Mouse (Mus musculus) myocyte (in vitro differentiated cells): Measurements from ENCODE around the gene Casc4.

Experiments
- CEBPB ChIP-seq: IDR thresholded peaks from 2 replicates; pipeline ENCODE4 v1.6.1; 2011; ENCODE audit warnings: mild to moderate bottlenecking, moderate library complexity; ENCODE audit not compliant: poor library complexity, insufficient read depth, severe bottlenecking
- E2F4 ChIP-seq: IDR thresholded peaks from one replicate; pipeline ENCODE4 v1.6.1; 2011; ENCODE audit warnings: mild to moderate bottlenecking, control low read depth, moderate library complexity; ENCODE audit not compliant: insufficient read depth
- MYOD1 ChIP-seq, 3 experiments: IDR thresholded peaks; one replicate each; pipeline ENCODE4 v1.6.1; 2011; ENCODE audit warnings: control low read depth in 2 of 3, low read depth in 2 of 3, mild to moderate bottlenecking in 2 of 3, moderate library complexity in 1 of 3; ENCODE audit not compliant: insufficient read length in 2 of 3, control insufficient read depth in 1 of 3
- POLR2A ChIP-seq: IDR thresholded peaks from one replicate; pipeline ENCODE4 v1.6.1; 2011; ENCODE audit warnings: low read depth, mild to moderate bottlenecking, control low read depth, moderate library complexity; ENCODE audit not compliant: insufficient read length
- POLR2AphosphoS2 ChIP-seq: IDR thresholded peaks from one replicate; pipeline ENCODE4 v1.6.1; 2011; ENCODE audit warnings: low read depth, control low read depth; ENCODE audit not compliant: insufficient read length
- USF1 ChIP-seq: IDR thresholded peaks from one replicate; pipeline ENCODE4 v1.6.1; 2011; ENCODE audit warnings: low read depth, mild to moderate bottlenecking, control low read depth, moderate library complexity

DNA sequence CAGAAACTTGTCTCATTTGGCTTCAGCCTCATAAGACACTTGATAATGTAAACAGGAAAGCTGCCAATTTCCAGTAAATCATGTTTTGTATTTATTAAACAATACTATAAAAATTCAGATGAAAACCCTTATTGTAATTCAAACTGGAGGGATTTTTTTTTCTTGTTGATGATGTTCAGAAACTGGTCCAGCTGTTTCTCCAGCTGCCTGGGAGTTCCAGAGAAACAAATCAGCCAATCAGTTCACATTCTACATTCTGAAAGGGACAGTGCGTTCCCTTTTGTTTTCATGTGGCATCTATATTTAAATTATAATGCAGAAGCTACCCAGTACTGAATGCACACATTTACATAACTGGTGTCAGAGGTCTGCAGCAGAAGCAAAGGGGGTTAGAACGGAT, 40.6 kb upstream of the Casc4 start:
- TF ChIP-seq MYOD1 (IDR thresholded peaks at IDR 0.05; ENCODE audit: control insufficient read depth in 1 of 3, insufficient read length in 2 of 3, low read depth in 2 of 3) (no peak), POLR2A (no peak), CEBPB (no peak), POLR2AphosphoS2 (no peak), E2F4 (no peak), USF1 (no peak)
